Mouse (Mus musculus): ENCODE results near the gene Smim12.

GRCm38 (mm10) chr4:127199406-127199805 lies 44.2 kb upstream of the Smim12 start:
- TF ChIP-seq POLR2A (IDR thresholded peaks at IDR 0.05; ENCODE audit: control insufficient read depth in 1 of 2, insufficient read depth in 1 of 2, low read depth in 1 of 2, low read length in 2 of 2, poor library complexity in 1 of 2) (no peak), MAFK (IDR thresholded peaks at IDR 0.05; ENCODE audit: borderline replicate concordance, low read depth, low read length) (no peak), USF2 (IDR thresholded peaks at IDR 0.05; ENCODE audit: borderline replicate concordance in 1 of 2, insufficient read depth in 1 of 2, low read depth in 1 of 2, low read length in 2 of 2) (no peak)
